Mouse (Mus musculus) liver, adult 2 months (tissue): Measurements from ENCODE around the gene Ccdc85b. TPM values are rescaled to one million over a fixed set of nuclear protein-coding genes. Genes with fewer than 3 reads are reported as not detected.
A peak's percentile ranks its signal among the peaks of the same experiment; 100 is the strongest.

Experiments
- DNase-seq: peaks from one replicate; pipeline ENCODE4 v3.0.0-alpha.2; 2011; ENCODE audit warnings: low read depth, low spot score; ENCODE audit errors: extremely low read depth
- H3K27ac ChIP-seq: fragments of 200-500 bp; replicated peaks from 2 replicates; pipeline ENCODE4 v1.5.1; 2012; ENCODE audit warnings: low read depth, mild to moderate bottlenecking, control low read depth, inconsistent platforms, low read length; ENCODE audit not compliant: insufficient read depth
- H3K27me3 ChIP-seq: fragments of 200-500 bp; 2 replicates; pipeline ENCODE4 v1.6.1; 2012; ENCODE audit warnings: mild to moderate bottlenecking, moderate library complexity, low read length, inconsistent platforms; ENCODE audit not compliant: control insufficient read depth, insufficient read depth
- H3K36me3 ChIP-seq: fragments of 200-500 bp; 2 replicates; pipeline ENCODE4 v1.6.1; 2012; ENCODE audit warnings: low read length, inconsistent platforms; ENCODE audit not compliant: control insufficient read depth, insufficient read depth
- H3K4me1 ChIP-seq: fragments of 200-500 bp; 2 replicates; pipeline ENCODE4 v1.6.1; 2011; ENCODE audit warnings: low read length; ENCODE audit not compliant: control insufficient read depth, insufficient read depth
- H3K4me3 ChIP-seq: fragments of 200-500 bp; 2 replicates; pipeline ENCODE4 v1.5.1; 2011; ENCODE audit warnings: low read depth, mild to moderate bottlenecking, control low read depth, low read length, moderate library complexity; ENCODE audit not compliant: insufficient read depth
- H3K79me2 ChIP-seq: fragments of 200-500 bp; 2 replicates; pipeline ENCODE4 v1.6.1; 2012; ENCODE audit warnings: inconsistent platforms, mild to moderate bottlenecking, low read length, moderate library complexity; ENCODE audit not compliant: control insufficient read depth, insufficient read depth
- H3K9ac ChIP-seq: fragments of 200-500 bp; 2 replicates; pipeline ENCODE4 v1.6.1; 2012; ENCODE audit warnings: low read depth, mild to moderate bottlenecking, control low read depth, inconsistent platforms, low read length
- CTCF ChIP-seq: fragments of 200-500 bp; IDR thresholded peaks from 2 replicates; pipeline ENCODE4 v1.5.1; 2011; ENCODE audit warnings: low read depth, low read length, control low read depth
- POLR2A ChIP-seq: fragments of 200-500 bp; IDR thresholded peaks from 2 replicates; pipeline ENCODE4 v1.6.1; 2011; ENCODE audit warnings: low read length, control low read depth; ENCODE audit not compliant: insufficient read depth; ENCODE audit errors: extremely low read depth
- WGBS: fragments of 180-500 bp; shearing (Covaris S2); methylation state at CpG from one replicate; pipeline ENCODE4 v1.1.7; 2018; 5-methylcytosine and 5-hydroxymethylcytosine counted together
- polyA plus RNA-seq: library from polyadenylated mRNA; depleted of rRNA; stranded (reverse); fragments of >200 nt; gene quantifications from 2 replicates; pipeline ENCODE4 v1.2.3, GENCODE M21; 2012
- total RNA-seq: library from RNA; depleted of rRNA; stranded (reverse); fragments of >200 nt; gene quantifications from 2 replicates; pipeline ENCODE4 v1.2.3, GENCODE M21; 2014

Gene Ccdc85b
- total and polyA plus RNA-seq, 2 experiments = 2.6 to 3.3 TPM

DNA sequence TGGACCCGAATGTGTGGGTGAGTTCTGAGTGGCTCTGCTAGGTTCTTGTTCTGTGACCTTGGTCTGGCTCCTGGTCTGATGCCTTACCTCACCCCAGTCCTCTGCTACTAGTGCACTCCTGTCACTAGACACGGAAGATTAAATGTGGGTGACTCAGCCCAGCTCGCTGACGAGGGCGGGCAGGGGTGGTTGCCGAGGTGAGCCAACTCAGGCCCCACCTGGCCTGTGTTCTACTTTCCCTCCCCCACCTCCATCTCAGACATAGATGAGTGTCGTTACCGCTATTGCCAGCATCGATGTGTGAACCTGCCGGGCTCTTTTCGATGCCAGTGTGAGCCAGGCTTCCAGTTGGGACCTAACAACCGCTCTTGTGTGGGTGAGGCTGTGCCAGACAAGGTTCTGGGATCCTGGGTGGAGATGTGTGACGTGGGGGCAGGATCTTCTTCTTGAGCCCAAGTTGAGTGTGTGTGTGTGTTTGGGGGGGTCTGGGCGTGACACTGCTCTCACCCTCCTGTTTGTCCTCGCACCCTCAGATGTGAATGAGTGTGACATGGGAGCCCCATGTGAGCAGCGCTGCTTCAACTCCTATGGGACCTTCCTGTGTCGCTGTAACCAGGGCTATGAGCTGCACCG lies 20.1 kb upstream of the Ccdc85b start:
- TF ChIP-seq CTCF (no peak), POLR2A (no peak)
- Histone ChIP-seq H3K9ac (no peak overlapping the region), H3K4me1 (no peaks in the 10 kb centered on the region; the same call in 1 of the 2 replicates), H3K36me3 (no peaks in the 10 kb centered on the region), H3K4me3 (no peak overlapping the region), H3K79me2 (no peaks in the 10 kb centered on the region), H3K27ac (no peak overlapping the region), H3K27me3 (no peaks in the 10 kb centered on the region; the same call in none of the 2 replicates)
- WGBS = 92% methylated on average over 18 of the region's 18 CpGs
- DNase-seq = no peak

DNA sequence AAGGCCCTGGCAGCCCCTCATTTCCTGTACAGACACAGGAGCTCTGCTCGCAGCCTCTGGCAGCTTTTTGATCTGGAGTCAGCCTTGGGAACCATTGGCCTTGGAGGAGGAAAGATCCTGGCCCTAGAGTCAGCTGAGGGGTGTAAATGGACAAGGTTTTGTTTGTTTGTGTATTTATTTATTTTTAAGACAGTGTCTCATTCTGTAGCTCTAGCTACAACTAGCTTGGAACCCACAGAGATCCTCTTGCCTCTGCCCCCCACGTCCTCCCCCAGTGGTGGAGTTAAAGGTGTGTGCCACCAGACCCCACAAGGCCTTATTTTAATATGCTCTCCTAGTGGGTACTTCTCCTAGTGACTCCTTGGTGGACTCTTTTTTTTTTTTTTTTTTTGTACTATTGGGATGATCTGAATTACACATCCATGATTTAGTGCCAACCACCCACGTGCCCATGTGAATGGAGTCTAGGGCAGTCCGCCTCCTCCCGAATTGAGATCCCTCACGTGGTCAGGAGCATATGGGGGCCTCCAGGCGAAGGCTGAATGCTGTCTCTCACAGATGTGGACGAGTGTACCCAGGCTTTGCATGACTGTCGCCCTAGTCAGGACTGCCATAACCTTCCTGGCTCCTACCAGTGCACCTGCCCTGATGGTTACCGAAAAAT lies 19.4 kb upstream of the Ccdc85b start:
- no peak overlapping the region for H3K4me3 ChIP-seq
- H3K27ac ChIP-seq = no peak overlapping the region
- TF ChIP-seq CTCF (no peak), POLR2A (no peak)
- H3K36me3 ChIP-seq = no peaks in the 10 kb centered on the region
- H3K27me3 ChIP-seq = no peaks in the 10 kb centered on the region; the same call in none of the 2 replicates
- no peaks in the 10 kb centered on the region; the same call in 1 of the 2 replicates for H3K4me1 ChIP-seq
- H3K9ac ChIP-seq = no peak overlapping the region
- no peaks in the 10 kb centered on the region for H3K79me2 ChIP-seq
- no peak for DNase-seq
- WGBS = 96% methylated on average over 10 of the region's 10 CpGs

GRCm38 (mm10) chr19:5475069-5475714 lies 17.5 kb upstream of the Ccdc85b start:
- Histone ChIP-seq H3K27ac (no peak overlapping the region), H3K36me3 (no peaks in the 10 kb centered on the region), H3K4me1 (no peaks in the 10 kb centered on the region; the same call in 1 of the 2 replicates), H3K27me3 (no peaks in the 10 kb centered on the region; the same call in none of the 2 replicates), H3K9ac (peak overlapping the region; percentile 71), H3K4me3 (peak overlapping the region; percentile 58), H3K79me2 (no peaks in the 10 kb centered on the region)
- DNase-seq = no peak
- 49% methylated on average over 13 of the region's 13 CpGs for WGBS
- TF ChIP-seq POLR2A = no peak
- TF ChIP-seq CTCF = no peak

- TF ChIP-seq CTCF = no peak
- Histone ChIP-seq H3K27me3 (no peaks in the 10 kb centered on the region; the same call in none of the 2 replicates), H3K4me1 (no peaks in the 10 kb centered on the region; the same call in 1 of the 2 replicates), H3K4me3 (peak overlapping the region; percentile 58), H3K9ac (peak overlapping the region; percentile 71), H3K27ac (no peak overlapping the region), H3K36me3 (no peaks in the 10 kb centered on the region), H3K79me2 (no peaks in the 10 kb centered on the region)
- no peak for DNase-seq
- 4% methylated on average over 59 of the region's 68 CpGs for WGBS
Measured at GRCm38 (mm10) chr19:5474281-5475068, 16.8 kb upstream of the Ccdc85b start.

DNA sequence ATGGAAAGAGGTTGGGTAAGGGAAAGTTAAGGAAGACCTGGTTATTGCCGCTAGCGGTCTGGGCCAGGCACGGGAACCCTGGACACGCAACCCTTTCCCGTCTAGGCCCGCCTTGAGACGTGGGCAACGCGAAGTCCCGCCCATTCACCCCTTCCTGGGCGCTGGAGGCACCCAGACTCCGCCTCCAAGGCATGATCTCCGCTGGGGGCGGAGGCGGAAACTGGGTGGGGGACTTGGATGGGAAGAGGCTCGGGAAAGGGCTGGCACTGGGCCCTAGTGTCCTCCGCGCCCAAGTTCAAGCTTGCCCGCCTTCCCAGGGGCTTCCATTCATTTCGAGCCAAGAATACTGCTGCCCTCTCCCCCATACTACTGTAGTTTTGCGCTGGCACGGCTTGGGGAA lies 16.0 kb upstream of the Ccdc85b start, which contains the start of gene Efemp2:
TSS of gene Efemp2 (plus strand) at position 235 of the 400 bp plus-strand sequence.
- H3K4me1 ChIP-seq = no peaks in the 10 kb centered on the region; the same call in 1 of the 2 replicates
- peak within 1 kb of the TSS; percentile 71 for H3K9ac ChIP-seq
- H3K36me3 ChIP-seq = no peaks in the 10 kb centered on the region
- TF ChIP-seq CTCF = no peak
- TF ChIP-seq POLR2A = no peak
- WGBS = 13% methylated on average over 22 of the region's 22 CpGs
- H3K79me2 ChIP-seq = no peaks in the 10 kb centered on the region
- DNase-seq = peak; percentile 37
- H3K4me3 ChIP-seq = peak within 1 kb of the TSS; percentile 58
- H3K27ac ChIP-seq = no peak within 1 kb of the TSS
- H3K27me3 ChIP-seq = no peaks in the 10 kb centered on the region; the same call in none of the 2 replicates
